ENCODE assay signal across 10 mouse cellular contexts in the genomic region with DNA sequence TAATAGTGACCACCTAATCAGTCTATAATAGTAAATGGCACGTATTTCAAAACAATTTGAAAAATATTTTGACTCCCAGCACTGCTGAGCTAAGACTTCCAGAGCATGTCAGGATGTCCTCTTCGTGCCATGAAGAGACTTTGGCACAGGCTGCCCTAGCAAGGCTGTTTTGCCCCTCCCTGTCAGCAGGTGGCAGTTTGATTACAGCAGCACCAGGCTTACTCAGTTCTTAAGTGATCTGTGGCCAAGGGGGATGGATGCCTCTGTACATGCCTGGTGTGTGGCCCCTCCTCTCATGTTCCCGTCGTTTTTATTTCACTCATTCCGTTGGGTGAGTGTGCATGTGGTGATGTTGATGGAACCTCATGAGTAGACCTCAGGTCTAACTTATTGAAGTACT. TPM values are rescaled to one million over a fixed set of nuclear protein-coding genes. Genes with fewer than 3 reads are reported as not detected.
A peak's percentile ranks its signal among the peaks of the same experiment; 100 is the strongest.
DNase-seq lines count a peak whose midpoint lies in the region; ATAC-seq and TF ChIP-seq lines count a peak whose summit lies in the region.
"Had no signal": no experiment of that assay in that cellular context is flagged by ENCODE, and none has a peak within 500 bp of the region (broad histone marks: within the 10 kb centered on the region; RNA-seq: fewer than 3 reads in every experiment).

No protein-coding gene starts in this region.

- H3K4me1 ChIP-seq in hindbrain, postnatal 0 days (ENCODE audit: insufficient read depth, low read length): no peaks in the 10 kb centered on the region
- H3K4me1 ChIP-seq in hindbrain, embryonic 14.5 days (replicated peaks; ENCODE audit: control insufficient read depth, insufficient read depth, low read length): no peaks in the 10 kb centered on the region

- no peak overlapping the region for H3K4me3 ChIP-seq in hindbrain, postnatal 0 days (ENCODE audit: low read length)
- H3K4me3 ChIP-seq in hindbrain, embryonic 14.5 days (replicated peaks; ENCODE audit: low read length): no peak overlapping the region

- no peak overlapping the region for H3K9ac ChIP-seq in hindbrain, postnatal 0 days (replicated peaks; ENCODE audit: low read length)
- no peak overlapping the region for H3K9ac ChIP-seq in hindbrain, embryonic 14.5 days
- H3K9ac ChIP-seq: forebrain, postnatal 0 days had no signal

- no peak overlapping the region for H3K27ac ChIP-seq in hindbrain, postnatal 0 days
- no peak overlapping the region for H3K27ac ChIP-seq in hindbrain, embryonic 14.5 days

- no peak overlapping the region for H3K4me2 ChIP-seq in hindbrain, postnatal 0 days (ENCODE audit: low read depth, low read length)
- no peak overlapping the region for H3K4me2 ChIP-seq in hindbrain, embryonic 14.5 days (replicated peaks)

- H3K9me3 ChIP-seq in hindbrain, postnatal 0 days (ENCODE audit: low read length): no peaks in the 10 kb centered on the region
- no peaks in the 10 kb centered on the region for H3K9me3 ChIP-seq in hindbrain, embryonic 14.5 days (ENCODE audit: control insufficient read depth, low read length)

- TF ChIP-seq CTCF in hindbrain, postnatal 0 days (IDR thresholded peaks at IDR 0.05; ENCODE audit: low read depth): 0 out of 2 replicates have a peak, but pooled peaks have one; percentile 18

- ATAC-seq in hindbrain, postnatal 0 days: no peak
- ATAC-seq in hindbrain, embryonic 14.5 days (ENCODE audit: low FRiP score): no peak
- peak; percentile 94 for ATAC-seq in CD4-positive, CD25-positive, alpha-beta regulatory T cell, adult 4 months
- ATAC-seq: forebrain, postnatal 0 days had no signal

- WGBS in hindbrain, postnatal 0 days: 52% methylated on average over 5 of the region's 5 CpGs
- WGBS in hindbrain, embryonic 14.5 days: 66% methylated on average over 5 of the region's 5 CpGs

- H3K27me3 ChIP-seq in hindbrain, postnatal 0 days (ENCODE audit: insufficient read depth, low read length): no peaks in the 10 kb centered on the region
- H3K27me3 ChIP-seq in hindbrain, embryonic 14.5 days (ENCODE audit: control insufficient read depth, insufficient read depth, low read length): no peaks in the 10 kb centered on the region

- no peaks in the 10 kb centered on the region for H3K36me3 ChIP-seq in hindbrain, postnatal 0 days (ENCODE audit: insufficient read depth, low read length)
- no peaks in the 10 kb centered on the region for H3K36me3 ChIP-seq in hindbrain, embryonic 14.5 days (replicated peaks; ENCODE audit: control insufficient read depth, insufficient read depth)

- no peak for DNase-seq in hindbrain, postnatal 0 days (ENCODE audit: low spot score)
- DNase-seq in hindbrain, embryonic 14.5 days (ENCODE audit: low spot score): no peak
- peak; percentile 85 for DNase-seq in induced T-regulatory cell, adult 2 months (ENCODE audit: low read depth)
- peak; percentile 53 to 66 for DNase-seq in spleen, adult 18-20 months
- no peak for DNase-seq in gastrocnemius, postnatal 10 days
- DNase-seq in Muller cell, postnatal 12 days (ENCODE audit: inconsistent ontology term): no peak
- DNase-seq in c-Kit-positive CD71-positive TER-119-positive erythroid progenitor cells, embryonic 14.5 days (ENCODE audit: low spot score): no peak
- DNase-seq: forebrain, postnatal 0 days had no signal

RNA-seq across cellular contexts. Expression of gene Atp6v1g3, which starts 2.3 kb away (rescaled TPM):
- not detected in 2 replicates for total RNA-seq in hindbrain, postnatal 0 days (2014; rRNA removed)
- polyA plus RNA-seq in hindbrain, postnatal 0 days (2015; fragmentation: Nextera tagmentation; extraction: Ambion mirVana): not detected in 2 replicates
- not detected in 2 replicates for polyA plus RNA-seq in hindbrain, embryonic 14.5 days (2014; fragmentation: Nextera tagmentation; extraction: Ambion mirVana)
- under 1 TPM; 0.28 to 0.96 TPM for polyA plus RNA-seq in CD4-positive, CD25-positive, alpha-beta regulatory T cell, adult 4 months (2017; shearing (Covaris generic))
- total RNA-seq in gastrocnemius, postnatal 10 days (2021): not detected
- total RNA-seq: forebrain, postnatal 0 days had no signal
- polyA plus RNA-seq: forebrain, postnatal 0 days; neural tube, embryonic 14.5 days had no signal

Comparison
In these comparisons a context has a peak if more than half of its experiments do, and no peak if none do; other contexts are left out.
1. DNase-seq: peak in induced T-regulatory cell, adult 2 months (single experiment) and spleen, adult 18-20 months (2 of 2); none in hindbrain, postnatal 0 days (single experiment), hindbrain, embryonic 14.5 days (single experiment), gastrocnemius, postnatal 10 days (single experiment), Muller cell, postnatal 12 days (single experiment) and c-Kit-positive CD71-positive TER-119-positive erythroid progenitor cells, embryonic 14.5 days (single experiment).